Mouse (Mus musculus) liver, adult 2 months (tissue): Measurements from ENCODE around the gene Shisa2. TPM values are rescaled to one million over a fixed set of nuclear protein-coding genes. Genes with fewer than 3 reads are reported as not detected.

Experiments
- DNase-seq: peaks from one replicate; pipeline ENCODE4 v3.0.0-alpha.2; 2011; ENCODE audit warnings: low read depth, low spot score; ENCODE audit errors: extremely low read depth
- H3K27ac ChIP-seq: fragments of 200-500 bp; replicated peaks from 2 replicates; pipeline ENCODE4 v1.5.1; 2012; ENCODE audit warnings: low read depth, mild to moderate bottlenecking, control low read depth, inconsistent platforms, low read length; ENCODE audit not compliant: insufficient read depth
- H3K27me3 ChIP-seq: fragments of 200-500 bp; 2 replicates; pipeline ENCODE4 v1.6.1; 2012; ENCODE audit warnings: mild to moderate bottlenecking, moderate library complexity, low read length, inconsistent platforms; ENCODE audit not compliant: control insufficient read depth, insufficient read depth
- H3K36me3 ChIP-seq: fragments of 200-500 bp; 2 replicates; pipeline ENCODE4 v1.6.1; 2012; ENCODE audit warnings: low read length, inconsistent platforms; ENCODE audit not compliant: control insufficient read depth, insufficient read depth
- H3K4me1 ChIP-seq: fragments of 200-500 bp; 2 replicates; pipeline ENCODE4 v1.6.1; 2011; ENCODE audit warnings: low read length; ENCODE audit not compliant: control insufficient read depth, insufficient read depth
- H3K4me3 ChIP-seq: fragments of 200-500 bp; 2 replicates; pipeline ENCODE4 v1.5.1; 2011; ENCODE audit warnings: low read depth, mild to moderate bottlenecking, control low read depth, low read length, moderate library complexity; ENCODE audit not compliant: insufficient read depth
- H3K79me2 ChIP-seq: fragments of 200-500 bp; 2 replicates; pipeline ENCODE4 v1.6.1; 2012; ENCODE audit warnings: inconsistent platforms, mild to moderate bottlenecking, low read length, moderate library complexity; ENCODE audit not compliant: control insufficient read depth, insufficient read depth
- H3K9ac ChIP-seq: fragments of 200-500 bp; 2 replicates; pipeline ENCODE4 v1.6.1; 2012; ENCODE audit warnings: low read depth, mild to moderate bottlenecking, control low read depth, inconsistent platforms, low read length
- CTCF ChIP-seq: fragments of 200-500 bp; IDR thresholded peaks from 2 replicates; pipeline ENCODE4 v1.5.1; 2011; ENCODE audit warnings: low read depth, low read length, control low read depth
- POLR2A ChIP-seq: fragments of 200-500 bp; IDR thresholded peaks from 2 replicates; pipeline ENCODE4 v1.6.1; 2011; ENCODE audit warnings: low read length, control low read depth; ENCODE audit not compliant: insufficient read depth; ENCODE audit errors: extremely low read depth
- WGBS: fragments of 180-500 bp; shearing (Covaris S2); methylation state at CpG from one replicate; pipeline ENCODE4 v1.1.7; 2018; 5-methylcytosine and 5-hydroxymethylcytosine counted together
- polyA plus RNA-seq: library from polyadenylated mRNA; depleted of rRNA; stranded (reverse); fragments of >200 nt; gene quantifications from 2 replicates; pipeline ENCODE4 v1.2.3, GENCODE M21; 2012
- total RNA-seq: library from RNA; depleted of rRNA; stranded (reverse); fragments of >200 nt; gene quantifications from 2 replicates; pipeline ENCODE4 v1.2.3, GENCODE M21; 2014

The Shisa2 gene
- total and polyA plus RNA-seq, 2 experiments: 0.18 to 0.48 TPM

GRCm38 (mm10) chr14:59646826-59647697 lies 22.0 kb downstream of the Shisa2 start:
- Histone ChIP-seq H3K4me3 (no peak overlapping the region), H3K27ac (no peak overlapping the region), H3K36me3 (no peaks in the 10 kb centered on the region), H3K9ac (no peak overlapping the region), H3K27me3 (no peaks in the 10 kb centered on the region), H3K4me1 (no peaks in the 10 kb centered on the region), H3K79me2 (no peaks in the 10 kb centered on the region)
- DNase-seq: no peak
- TF ChIP-seq CTCF: no peak
- TF ChIP-seq POLR2A: no peak
- 76% methylated on average over 16 of the region's 16 CpGs for WGBS

- H3K4me3 ChIP-seq: no peak overlapping the region
- H3K27me3 ChIP-seq: no peaks in the 10 kb centered on the region
- H3K9ac ChIP-seq: no peak overlapping the region
- no peak for DNase-seq
- TF ChIP-seq POLR2A (no peak), CTCF (no peak)
- no peak overlapping the region for H3K27ac ChIP-seq
- H3K36me3 ChIP-seq: no peaks in the 10 kb centered on the region
- no peaks in the 10 kb centered on the region for H3K4me1 ChIP-seq
- 93% methylated on average over 10 of the region's 10 CpGs for WGBS
- H3K79me2 ChIP-seq: no peaks in the 10 kb centered on the region
These were observed 23.5 kb downstream of the Shisa2 start for GRCm38 (mm10) chr14:59648611-59649010.

DNA sequence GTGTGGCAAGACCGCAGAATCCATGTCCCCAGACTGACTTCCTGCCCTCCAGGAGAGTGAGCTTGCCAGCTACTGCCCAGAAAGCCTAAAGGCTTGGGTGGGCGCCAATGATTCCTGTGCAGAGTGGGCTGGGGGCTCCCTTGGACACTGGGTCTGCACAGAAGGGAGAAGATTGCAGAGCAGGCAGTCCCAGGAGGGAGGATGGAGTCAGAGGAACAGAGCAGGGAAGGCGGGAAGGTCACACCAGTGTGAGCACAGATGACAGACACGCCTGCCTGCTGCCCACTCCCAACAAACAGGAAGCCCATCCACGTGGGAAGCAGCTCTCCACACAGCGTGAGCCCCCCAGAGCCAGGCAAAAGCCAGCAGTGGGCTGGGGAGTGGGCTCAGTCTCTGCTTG lies 24.2 kb downstream of the Shisa2 start:
- no peak for DNase-seq
- Histone ChIP-seq H3K79me2 (no peaks in the 10 kb centered on the region), H3K4me1 (no peaks in the 10 kb centered on the region), H3K27ac (no peak overlapping the region), H3K4me3 (no peak overlapping the region), H3K9ac (no peak overlapping the region), H3K27me3 (no peaks in the 10 kb centered on the region), H3K36me3 (no peaks in the 10 kb centered on the region)
- WGBS: 78% methylated on average over 6 of the region's 6 CpGs
- TF ChIP-seq POLR2A (no peak), CTCF (no peak)

DNA sequence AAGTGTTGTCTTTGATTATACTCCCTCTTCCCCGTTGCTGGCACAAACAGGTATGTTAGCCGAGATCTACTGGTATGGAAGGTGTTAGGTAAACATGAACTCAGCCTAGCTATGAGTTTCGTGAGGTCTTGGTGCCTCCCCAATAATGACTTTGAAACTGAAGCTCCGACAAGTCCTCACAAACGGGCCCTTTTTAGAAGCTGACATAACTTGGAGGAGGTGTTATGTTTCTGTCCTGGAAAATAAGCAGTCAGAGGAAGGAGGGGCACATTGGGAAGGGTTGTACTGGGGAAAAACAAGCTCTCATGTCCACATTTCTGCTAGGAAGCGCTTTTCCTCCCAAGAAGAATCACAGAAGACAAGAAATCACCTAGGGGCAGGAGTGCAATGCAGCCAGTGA lies 31.5 kb downstream of the Shisa2 start:
- no peak overlapping the region for H3K9ac ChIP-seq
- no peak overlapping the region for H3K27ac ChIP-seq
- no peaks in the 10 kb centered on the region for H3K79me2 ChIP-seq
- DNase-seq: no peak
- H3K27me3 ChIP-seq: no peaks in the 10 kb centered on the region
- H3K4me1 ChIP-seq: no peaks in the 10 kb centered on the region
- TF ChIP-seq POLR2A: no peak
- no peak for TF ChIP-seq CTCF
- no peak overlapping the region for H3K4me3 ChIP-seq
- no peaks in the 10 kb centered on the region for H3K36me3 ChIP-seq
- WGBS: 85% methylated on average over 6 of the region's 6 CpGs

DNA sequence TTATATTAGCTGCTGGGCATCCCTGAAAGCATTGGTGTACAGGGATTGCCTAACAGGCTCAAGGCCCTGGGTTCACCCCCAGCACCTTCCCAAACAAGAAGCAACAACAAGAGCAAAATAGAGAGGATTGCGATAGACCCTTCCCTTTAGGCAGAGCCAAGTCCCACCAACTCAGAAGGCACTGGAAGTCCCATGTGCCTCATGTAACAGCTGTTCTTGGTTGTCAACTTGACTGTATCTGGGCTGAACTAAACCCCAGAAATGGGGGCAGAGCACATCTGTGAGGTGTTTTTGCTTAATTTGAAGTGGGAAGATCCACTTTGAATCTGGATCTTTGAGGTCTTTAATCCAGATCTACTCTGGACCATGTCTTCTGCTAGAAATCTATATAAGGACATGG lies 32.0 kb downstream of the Shisa2 start:
- Histone ChIP-seq H3K4me1 (no peaks in the 10 kb centered on the region), H3K36me3 (no peaks in the 10 kb centered on the region), H3K27ac (no peak overlapping the region), H3K79me2 (no peaks in the 10 kb centered on the region), H3K9ac (no peak overlapping the region), H3K27me3 (no peaks in the 10 kb centered on the region), H3K4me3 (no peak overlapping the region)
- WGBS: 100% methylated on average over 1 of the region's 1 CpGs
- TF ChIP-seq CTCF: no peak
- no peak for TF ChIP-seq POLR2A
- DNase-seq: no peak

DNA sequence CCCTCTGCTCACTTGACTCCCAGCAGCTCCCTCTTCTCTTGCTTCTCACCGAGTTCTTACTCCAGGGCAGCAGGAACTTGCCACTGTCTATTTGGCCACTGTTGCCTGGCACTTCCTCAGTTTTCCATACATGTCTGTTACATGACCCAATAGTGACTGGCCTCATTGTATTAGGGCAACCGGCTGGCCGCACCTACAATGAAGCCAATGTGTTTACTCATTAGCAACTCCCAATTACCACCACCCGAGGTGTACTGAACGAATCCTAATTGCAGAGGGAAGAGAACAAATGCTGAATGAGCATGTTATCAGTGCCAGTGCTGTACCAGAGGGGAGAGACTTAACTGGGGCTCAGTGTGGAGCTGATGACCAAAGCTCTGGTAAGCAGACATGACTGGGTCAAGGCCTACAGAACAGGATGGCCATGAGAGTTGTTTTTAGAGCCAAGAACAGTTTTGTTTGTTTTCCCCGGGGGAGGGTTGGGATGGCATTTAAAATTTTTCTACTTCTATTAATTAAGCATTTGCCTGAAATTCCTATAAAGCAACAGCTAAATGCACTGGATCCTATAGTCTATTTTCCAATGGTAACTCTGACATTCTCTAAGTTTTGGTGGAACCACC lies 47.9 kb downstream of the Shisa2 start:
- Histone ChIP-seq H3K9ac (no peak overlapping the region), H3K27me3 (no peaks in the 10 kb centered on the region), H3K36me3 (no peaks in the 10 kb centered on the region), H3K4me3 (no peak overlapping the region), H3K27ac (no peak overlapping the region), H3K79me2 (no peaks in the 10 kb centered on the region), H3K4me1 (no peaks in the 10 kb centered on the region)
- WGBS: 76% methylated on average over 6 of the region's 6 CpGs
- no peak for DNase-seq
- TF ChIP-seq CTCF (no peak), POLR2A (no peak)
